Mouse (Mus musculus): Measurements from ENCODE around the gene Slc25a11.

Gene Slc25a11

GRCm38 (mm10) chr11:70654198-70654922 is 7.1 kb upstream of the Slc25a11 start, which contains the start of gene Pfn1:
TSS of gene Pfn1 (minus strand) at chr11:70654644.
- in situ Hi-C loops (cut with MboI; ENCODE audit: unreplicated experiment in 2 of 2), result loop anchor here in 1 of 2 experiments (25.0 kb wide), 1 partner anchor 1242 kb away; the partner anchor contains the start of gene Kdm6b

GRCm38 (mm10) chr11:70653345-70654197 is 6.3 kb upstream of the Slc25a11 start:
- in situ Hi-C loops (cut with MboI; ENCODE audit: unreplicated experiment in 2 of 2), result loop anchor here in 1 of 2 experiments (25.0 kb wide), 1 partner anchor 1241 kb away; the partner anchor contains the start of gene Kdm6b

- in situ Hi-C loops (cut with MboI; ENCODE audit: unreplicated experiment in 2 of 2), result loop anchor here in 1 of 2 experiments (25.0 kb wide), 1 partner anchor 1241 kb away; the partner anchor contains the start of gene Kdm6b
These were observed 5.6 kb upstream of the Slc25a11 start for GRCm38 (mm10) chr11:70652884-70653344.

- in situ Hi-C loops (cut with MboI; ENCODE audit: unreplicated experiment in 2 of 2), result loop anchor here in 1 of 2 experiments (25.0 kb wide), 1 partner anchor 1240 kb away; the partner anchor contains the start of gene Kdm6b
These were observed 5.0 kb upstream of the Slc25a11 start for GRCm38 (mm10) chr11:70652029-70652883.

GRCm38 (mm10) chr11:70651391-70651790 is 4.1 kb upstream of the Slc25a11 start:
- in situ Hi-C loops (cut with MboI; ENCODE audit: unreplicated experiment in 2 of 2), result loop anchor here in 1 of 2 experiments (25.0 kb wide), 1 partner anchor 1239 kb away; the partner anchor contains the start of gene Kdm6b

GRCm38 (mm10) chr11:70650322-70651175 is 3.3 kb upstream of the Slc25a11 start:
- in situ Hi-C loops (cut with MboI; ENCODE audit: unreplicated experiment in 2 of 2), result loop anchor here in 1 of 2 experiments (25.0 kb wide), 1 partner anchor 1238 kb away; the partner anchor contains the start of gene Kdm6b

- in situ Hi-C loops (cut with MboI; ENCODE audit: unreplicated experiment in 2 of 2), result no loop called here
These were observed 2.0 kb upstream of the Slc25a11 start for GRCm38 (mm10) chr11:70649185-70649734.

- in situ Hi-C loops (cut with MboI; ENCODE audit: unreplicated experiment in 2 of 2), result no loop called here
These were observed 1.2 kb upstream of the Slc25a11 start for GRCm38 (mm10) chr11:70648512-70648911.

- in situ Hi-C loops (cut with MboI; ENCODE audit: unreplicated experiment in 2 of 2), result no loop called here
These were observed 589 bp upstream of the Slc25a11 start for GRCm38 (mm10) chr11:70647716-70648420.

- in situ Hi-C loops (cut with MboI; ENCODE audit: unreplicated experiment in 2 of 2), result no loop called here
These were observed 1.1 kb downstream of the Slc25a11 start for GRCm38 (mm10) chr11:70646259-70646555.

GRCm38 (mm10) chr11:70645461-70646258 is 1.6 kb downstream of the Slc25a11 start:
- in situ Hi-C loops (cut with MboI; ENCODE audit: unreplicated experiment in 2 of 2), result no loop called here

- in situ Hi-C loops (cut with MboI; ENCODE audit: unreplicated experiment in 2 of 2), result no loop called here
These were observed 2.6 kb downstream of the Slc25a11 start for GRCm38 (mm10) chr11:70644564-70645103.

- in situ Hi-C loops (cut with MboI; ENCODE audit: unreplicated experiment in 2 of 2), result no loop called here
These were observed 4.2 kb downstream of the Slc25a11 start for GRCm38 (mm10) chr11:70643051-70643450.

GRCm38 (mm10) chr11:70641241-70641640 is 6.0 kb downstream of the Slc25a11 start:
- in situ Hi-C loops (cut with MboI; ENCODE audit: unreplicated experiment in 2 of 2), result no loop called here

GRCm38 (mm10) chr11:70639976-70640375 is 7.3 kb downstream of the Slc25a11 start:
- in situ Hi-C loops (cut with MboI; ENCODE audit: unreplicated experiment in 2 of 2), result loop anchor here in 1 of 2 experiments (10.0 kb wide), 1 partner anchor 45 kb away; the partner anchor contains the start of gene Camta2

GRCm38 (mm10) chr11:70638714-70639278 is 8.5 kb downstream of the Slc25a11 start, which contains the start of gene Gp1ba:
TSS of gene Gp1ba (plus strand) at chr11:70639122.
- in situ Hi-C loops (cut with MboI; ENCODE audit: unreplicated experiment in 2 of 2), result loop anchor here in 1 of 2 experiments (10.0 kb wide), 1 partner anchor 46 kb away; the partner anchor contains the start of gene Camta2
